Mouse (Mus musculus) lung, postnatal 14 days (tissue): ENCODE results near the gene Gm49320.

Experiments used
- DNase-seq: peaks from one replicate; pipeline ENCODE4 v3.0.0; 2021

Gm49320 gene

GRCm38 (mm10) chr8:4259125-4259804 is 20.6 kb downstream of the Gm49320 start, which contains the start of gene Ctxn1:
Gene Ctxn1 (minus strand): TSS chr8:4259274.
- peak; percentile 98 for DNase-seq

- no peak for DNase-seq
Measured at GRCm38 (mm10) chr8:4259805-4260170, 21.1 kb downstream of the Gm49320 start.

DNA sequence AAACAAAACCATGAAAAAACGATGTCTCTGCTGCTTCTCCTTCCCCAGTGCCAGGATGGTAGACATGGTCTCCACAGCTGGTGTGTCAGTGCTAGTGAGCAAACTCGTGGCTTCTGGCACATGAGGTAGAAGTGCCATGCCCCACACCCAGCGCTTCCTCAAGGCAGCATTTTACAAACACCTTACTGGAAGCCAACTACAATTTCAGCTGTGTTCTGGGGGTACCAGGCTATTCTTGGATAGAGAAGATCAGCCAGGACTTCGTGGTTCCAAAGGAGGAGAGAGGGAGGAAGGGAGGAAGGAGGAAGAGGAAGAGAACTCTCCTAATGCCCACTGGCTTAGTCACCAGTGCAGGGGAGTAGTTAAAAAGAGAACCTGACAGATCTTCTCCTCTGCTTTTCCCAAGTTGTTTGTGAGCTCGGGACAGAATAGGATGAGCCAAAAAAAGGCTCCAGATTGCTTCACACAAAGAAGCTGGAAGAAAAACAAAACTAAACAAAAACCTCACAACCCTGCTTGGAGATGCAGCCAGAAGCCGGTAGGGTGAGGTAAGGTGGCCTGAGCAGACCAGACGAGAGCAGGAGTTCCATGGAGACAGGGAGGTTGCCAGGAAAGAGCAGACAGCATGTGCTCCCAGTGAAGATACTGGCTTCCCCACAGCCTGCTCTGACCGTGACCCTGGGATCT is 24.6 kb downstream of the Gm49320 start:
- no peak for DNase-seq

DNA sequence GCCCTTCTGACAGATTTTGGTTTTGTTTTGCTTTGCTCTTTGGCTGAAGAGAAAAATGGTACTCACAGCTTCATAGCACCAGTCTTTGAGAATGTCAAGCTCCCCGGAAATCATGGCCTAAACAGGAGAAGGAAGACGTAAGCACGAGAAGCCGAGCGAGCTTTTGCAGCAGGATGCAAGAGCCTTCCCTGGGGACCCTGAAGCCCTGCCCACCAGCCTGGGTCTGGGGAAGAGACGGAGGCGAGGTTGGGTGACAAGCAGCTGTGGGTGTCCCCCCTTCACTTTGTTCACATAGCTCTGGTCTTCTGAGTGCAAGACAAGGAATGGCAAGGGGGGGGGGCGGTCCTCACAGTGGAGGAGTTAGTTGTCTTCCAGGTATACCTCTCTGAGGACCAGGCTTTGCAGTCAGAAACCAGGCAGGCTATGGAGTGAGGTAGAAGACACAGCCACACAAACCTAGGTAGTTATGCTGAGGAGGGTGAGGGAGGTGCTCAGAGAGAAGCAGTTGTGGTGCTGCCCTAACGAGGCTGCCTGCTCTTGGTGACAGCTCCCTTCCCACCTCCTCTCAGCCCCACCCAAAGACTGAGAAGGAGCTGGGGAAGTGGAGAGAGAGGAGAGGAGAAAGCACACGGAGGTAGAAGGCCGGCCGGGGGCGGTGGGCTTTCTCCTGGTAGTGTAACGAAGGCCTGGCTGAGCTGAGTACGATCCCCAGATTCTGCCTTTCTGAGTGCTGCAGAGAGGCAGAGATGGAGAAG is 26.7 kb downstream of the Gm49320 start:
- no peak for DNase-seq

GRCm38 (mm10) chr8:4267627-4268026 is 29.0 kb downstream of the Gm49320 start:
- DNase-seq, result no peak

DNA sequence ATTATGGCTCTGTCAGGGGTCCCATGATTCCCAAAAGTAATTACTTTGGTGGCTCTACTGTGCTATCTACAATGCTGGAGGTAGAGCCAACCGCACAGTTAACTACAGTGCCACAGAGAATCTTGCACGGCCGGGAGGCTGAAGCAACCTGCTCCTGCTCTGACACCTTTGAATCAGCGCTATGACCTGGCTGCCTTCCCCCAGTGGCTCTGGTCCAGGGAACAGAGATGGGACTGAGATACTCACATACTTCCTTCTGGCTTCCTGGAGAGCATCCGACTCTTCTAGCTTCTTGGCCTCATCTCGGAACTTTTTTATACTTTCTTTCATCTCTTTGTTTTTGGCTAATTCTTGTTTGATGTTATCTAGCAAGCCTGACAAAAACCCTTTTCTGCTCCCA is 30.9 kb downstream of the Gm49320 start:
- no peak for DNase-seq

- peak; percentile 93 for DNase-seq
Measured at GRCm38 (mm10) chr8:4275275-4276110, 36.8 kb downstream of the Gm49320 start, which contains the start of gene Timm44. Gene Timm44 (minus strand): TSS chr8:4275913.

GRCm38 (mm10) chr8:4276111-4276465 is 37.4 kb downstream of the Gm49320 start:
- DNase-seq, result no peak

- no peak for DNase-seq
Measured at GRCm38 (mm10) chr8:4292738-4293137, 54.1 kb downstream of the Gm49320 start.

DNA sequence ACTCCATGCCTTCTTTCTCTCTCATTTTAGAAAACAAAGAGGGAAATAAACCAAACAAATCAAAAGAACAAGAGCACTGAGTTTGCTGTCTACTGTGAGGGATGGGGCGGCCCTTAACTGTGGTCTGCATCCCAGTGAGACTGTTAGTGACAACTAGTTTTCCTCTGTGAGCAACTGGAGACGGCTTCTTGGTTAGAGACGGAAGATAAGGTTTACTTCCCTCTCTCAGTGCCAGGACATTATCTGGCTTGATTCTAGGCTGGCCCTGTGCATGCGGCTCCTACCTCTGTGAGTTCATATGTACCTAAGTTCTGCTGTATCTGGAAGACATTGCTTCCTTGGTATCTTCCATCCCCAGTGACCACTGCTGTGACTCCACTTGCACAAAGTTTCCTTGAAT is 59.2 kb downstream of the Gm49320 start:
- no peak for DNase-seq
